Mouse (Mus musculus): ENCODE results near the gene Pex13.
"Not testable (repeated sequence)": the region's sequence is repeated elsewhere in the genome, so short reads cannot be mapped to it uniquely, and the experiment has no call there.

Pex13 gene

GRCm38 (mm10) chr11:23647835-23648234 is 17.9 kb downstream of the Pex13 start:
- in situ Hi-C loops (cut with MboI; ENCODE audit: low sequenced_read_pairs) = no loop called here

GRCm38 (mm10) chr11:23647431-23647830 is 18.3 kb downstream of the Pex13 start:
- in situ Hi-C loops (cut with MboI; ENCODE audit: low sequenced_read_pairs) = no loop called here

- in situ Hi-C loops (cut with MboI; ENCODE audit: low sequenced_read_pairs) = no loop called here
Measured at GRCm38 (mm10) chr11:23634573-23634972, 31.2 kb downstream of the Pex13 start.

GRCm38 (mm10) chr11:23633879-23634215 is 31.9 kb downstream of the Pex13 start:
- in situ Hi-C loops (cut with MboI; ENCODE audit: low sequenced_read_pairs) = no loop called here

- in situ Hi-C loops (cut with MboI; ENCODE audit: low sequenced_read_pairs) = no loop called here
Measured at GRCm38 (mm10) chr11:23632945-23633878, 32.5 kb downstream of the Pex13 start, which contains the start of gene 0610010F05Rik. Gene 0610010F05Rik (minus strand): TSS chr11:23633639.

GRCm38 (mm10) chr11:23630664-23631063 is 35.1 kb downstream of the Pex13 start:
- in situ Hi-C loops (cut with MboI; ENCODE audit: low sequenced_read_pairs) = no loop called here

- in situ Hi-C loops (cut with MboI; ENCODE audit: low sequenced_read_pairs) = no loop called here
Measured at GRCm38 (mm10) chr11:23618995-23619394, 46.8 kb downstream of the Pex13 start.

GRCm38 (mm10) chr11:23614546-23614945 is 51.2 kb downstream of the Pex13 start:
- in situ Hi-C loops (cut with MboI; ENCODE audit: low sequenced_read_pairs) = no loop called here

- in situ Hi-C loops (cut with MboI; ENCODE audit: low sequenced_read_pairs) = not testable (repeated sequence)
Measured at GRCm38 (mm10) chr11:23607291-23607690, 58.5 kb downstream of the Pex13 start.

Measured in CH12F3 (cell line).